Mouse (Mus musculus): ENCODE data around the gene Hmbs. TPM values are rescaled to one million over a fixed set of nuclear protein-coding genes. Genes with fewer than 3 reads are reported as not detected.
A peak's percentile ranks its signal among the peaks of the same experiment; 100 is the strongest.
"Not testable (repeated sequence)": the region's sequence is repeated elsewhere in the genome, so short reads cannot be mapped to it uniquely, and the experiment has no call there.

The Hmbs gene
- total RNA-seq, 2 experiments from 2014 or later, result 21.9 to 22.1 TPM

GRCm38 (mm10) chr9:44326371-44327063, 17.5 kb downstream of the Hmbs start:
- peak overlapping the region; percentile 92 for H3K27ac ChIP-seq
- peak overlapping the region; percentile 84 for H3K4me3 ChIP-seq
- TF ChIP-seq CTCF (conservative IDR thresholded peaks at IDR 0.05), result no peak
- peak; percentile 81 to 90 for DNase-seq (ENCODE audit: low spot score in 2 of 2)

DNA sequence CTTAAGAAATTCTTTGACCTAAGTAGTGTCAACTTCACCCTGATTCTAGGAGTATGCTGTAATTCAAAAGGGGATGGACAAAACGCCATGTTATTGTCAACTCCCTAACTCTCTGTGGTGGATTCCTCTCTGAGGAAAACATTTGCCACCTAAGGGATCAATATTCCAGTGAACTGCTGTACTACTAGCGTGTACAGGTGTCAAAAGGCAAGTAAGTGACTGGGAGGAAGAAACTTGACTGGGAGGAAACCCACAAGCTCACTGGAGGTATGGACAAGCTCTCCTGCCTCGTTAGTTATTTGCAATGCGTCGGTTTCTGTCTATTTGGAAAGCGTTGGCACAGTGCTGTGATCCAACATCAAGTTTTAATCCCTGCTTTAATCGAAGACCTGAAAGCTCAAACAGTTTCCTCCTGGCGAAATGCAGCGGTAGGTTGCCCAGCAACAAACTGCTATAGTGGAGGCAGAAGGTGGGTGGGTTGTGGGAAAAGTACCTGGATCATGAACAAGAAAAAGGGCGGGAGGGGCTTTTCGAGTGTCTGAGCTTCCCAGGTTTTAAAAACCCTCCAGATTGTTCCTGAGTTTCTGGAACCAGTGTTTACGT, 18.2 kb downstream of the Hmbs start, which contains the start of gene Dpagt1:
Gene Dpagt1 (plus strand): TSS at position 252 of the 603 bp plus-strand sequence.
- peak in 1 of 2 experiments; percentile 73 for DNase-seq (ENCODE audit: low spot score in 2 of 2)
- TF ChIP-seq CTCF (conservative IDR thresholded peaks at IDR 0.05), result no peak
- Histone ChIP-seq H3K27ac (peak within 1 kb of the TSS; percentile 92), H3K4me3 (peak within 1 kb of the TSS; percentile 84)

DNA sequence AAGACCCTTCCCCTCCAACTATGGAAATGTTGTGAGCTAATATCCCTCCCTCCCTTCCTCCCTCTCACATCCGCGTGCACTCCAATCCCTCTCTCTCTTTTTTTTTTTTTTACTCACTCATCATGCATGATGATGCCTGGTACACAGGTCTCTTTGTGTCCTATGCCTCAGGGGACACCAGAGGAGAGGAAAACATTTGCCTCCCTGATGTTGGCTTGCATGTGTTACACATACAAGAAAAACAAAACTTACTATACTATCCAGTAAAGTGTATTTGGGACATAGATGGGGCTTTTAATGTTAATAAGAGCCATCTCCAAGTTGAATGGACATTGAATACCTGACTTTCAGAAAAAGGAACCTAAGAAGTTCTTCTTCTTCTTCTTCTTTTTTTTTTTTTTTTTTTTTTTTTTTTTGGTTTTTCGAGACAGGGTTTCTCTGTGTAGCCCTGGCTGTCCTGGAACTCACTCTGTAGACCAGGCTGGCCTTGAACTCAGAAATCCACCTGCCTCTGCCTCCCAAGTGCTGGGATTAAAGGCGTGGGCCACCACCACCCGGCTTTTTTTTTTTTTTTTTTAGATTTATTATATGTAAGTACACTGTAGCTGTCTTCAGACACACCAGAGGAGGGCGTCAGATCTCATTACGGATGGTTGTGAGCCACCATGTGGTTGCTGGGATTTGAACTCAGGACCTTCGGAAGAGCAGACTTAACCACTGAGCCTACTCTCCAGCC, 18.8 kb downstream of the Hmbs start:
- DNase-seq (ENCODE audit: low spot score in 2 of 2), result not testable (repeated sequence)
- peak; percentile 21; the same call in 1 of the 2 replicates for TF ChIP-seq CTCF (conservative IDR thresholded peaks at IDR 0.05)
- H3K27ac ChIP-seq, result peak overlapping the region; percentile 92
- H3K4me3 ChIP-seq, result peak overlapping the region; percentile 84; the same call in 1 of the 2 replicates

DNA sequence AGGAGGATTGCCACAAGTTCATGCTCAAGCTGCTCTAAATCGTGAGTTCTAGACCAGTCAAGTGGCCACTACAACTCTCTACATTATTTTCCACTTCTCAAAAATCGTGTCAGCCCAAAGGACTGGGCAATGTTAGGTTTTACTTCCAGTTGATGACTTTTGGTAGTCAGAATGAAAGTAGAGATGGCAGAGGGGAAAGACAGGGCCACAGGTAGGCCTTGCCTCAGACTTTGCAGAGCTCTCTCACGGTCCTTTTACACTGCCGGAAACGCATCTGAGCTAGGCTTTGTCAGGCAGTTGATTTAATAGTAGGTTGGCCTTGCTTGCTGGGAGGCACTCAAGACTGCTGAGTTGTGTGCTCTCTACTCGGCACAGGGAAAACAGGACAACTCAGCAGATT, 19.9 kb downstream of the Hmbs start:
- H3K27ac ChIP-seq, result peak overlapping the region; percentile 40; the same call in 1 of the 2 replicates
- DNase-seq (ENCODE audit: low spot score in 2 of 2), result no peak
- H3K4me3 ChIP-seq, result no peak overlapping the region
- no peak for TF ChIP-seq CTCF (conservative IDR thresholded peaks at IDR 0.05)

GRCm38 (mm10) chr9:44323656-44324055, 20.4 kb downstream of the Hmbs start:
- H3K27ac ChIP-seq; DNase-seq (ENCODE audit: low spot score in 2 of 2); H3K4me3 ChIP-seq: not testable (repeated sequence)
- peak; percentile 43; the same call in 1 of the 2 replicates for TF ChIP-seq CTCF (conservative IDR thresholded peaks at IDR 0.05)

DNA sequence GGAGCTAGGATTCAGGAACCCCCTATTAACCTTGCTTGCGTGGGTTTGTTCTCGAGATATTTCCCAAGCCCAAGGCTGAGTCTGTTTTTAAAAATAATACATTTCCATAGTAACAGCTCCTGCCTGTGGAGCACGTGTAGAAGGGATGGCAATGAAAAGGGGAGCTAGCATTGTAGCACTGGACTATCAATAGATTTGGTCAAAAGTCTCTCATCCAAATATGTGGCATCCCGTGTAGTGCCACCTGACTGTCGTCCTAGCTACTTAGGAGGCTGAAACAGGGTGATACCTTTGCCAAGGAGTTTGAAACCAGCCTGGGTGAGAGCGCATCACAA, 23.3 kb downstream of the Hmbs start:
- peak overlapping the region; percentile 95 for H3K27ac ChIP-seq
- DNase-seq (ENCODE audit: low spot score in 2 of 2), result peak; percentile 48 to 58
- no peak for TF ChIP-seq CTCF (conservative IDR thresholded peaks at IDR 0.05)
- H3K4me3 ChIP-seq, result peak overlapping the region; percentile 98

DNA sequence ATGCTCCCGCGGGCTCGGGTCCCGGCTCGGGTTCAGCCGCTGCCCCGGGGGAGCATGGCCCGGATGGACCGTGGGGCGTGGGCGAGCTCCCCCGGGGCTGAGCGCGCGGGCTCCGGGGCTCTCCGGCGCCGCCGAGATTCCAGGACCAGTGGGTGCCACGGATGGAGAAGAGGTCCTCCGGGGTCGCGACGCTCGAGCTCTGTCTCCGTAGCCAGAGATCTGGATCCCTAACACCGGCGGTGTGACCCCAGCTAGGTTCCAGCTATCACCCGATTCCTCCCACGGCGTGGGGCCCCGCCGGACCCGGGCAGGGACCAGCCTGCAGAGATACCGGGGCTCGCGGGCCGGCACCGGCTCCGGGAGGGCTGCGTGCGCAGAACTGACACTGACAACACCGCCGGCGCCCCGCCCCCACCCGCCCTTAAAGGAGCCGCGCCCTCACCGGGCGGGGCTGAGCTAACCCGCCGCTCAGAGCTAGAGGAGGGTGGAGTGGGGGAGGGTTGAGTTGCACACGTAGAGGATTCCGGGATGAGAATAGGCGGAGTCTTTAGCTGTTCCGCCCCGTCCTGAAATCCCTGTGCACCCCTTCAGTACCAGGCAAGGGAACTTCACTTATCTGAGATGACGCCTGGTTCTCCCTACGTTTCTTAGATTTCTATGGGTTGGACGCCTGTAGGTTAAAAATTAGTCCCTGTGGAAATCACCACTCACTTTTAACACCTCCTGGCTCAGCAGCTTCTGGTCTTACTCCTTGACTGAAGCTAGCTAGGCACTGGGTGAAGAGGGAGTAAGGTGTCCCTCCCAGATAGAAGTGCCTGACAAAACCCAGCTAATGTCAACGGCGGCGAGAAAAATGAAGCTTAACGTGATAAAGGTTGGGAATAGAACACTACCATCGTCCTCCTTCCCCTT, 23.9 kb downstream of the Hmbs start, which contains the start of gene C2cd2l:
Gene C2cd2l (minus strand): TSS at position 399 of the 912 bp plus-strand sequence.
- Histone ChIP-seq H3K27ac (peak within 1 kb of the TSS; percentile 95), H3K4me3 (peak within 1 kb of the TSS; percentile 98)
- DNase-seq (ENCODE audit: low spot score in 2 of 2), result peak; percentile 93 to 96
- no peak for TF ChIP-seq CTCF (conservative IDR thresholded peaks at IDR 0.05)

GRCm38 (mm10) chr9:44319105-44319886, 24.7 kb downstream of the Hmbs start:
- no peak for TF ChIP-seq CTCF (conservative IDR thresholded peaks at IDR 0.05)
- Histone ChIP-seq H3K27ac (peak overlapping the region; percentile 95), H3K4me3 (peak overlapping the region; percentile 98)
- DNase-seq (ENCODE audit: low spot score in 2 of 2), result no peak

GRCm38 (mm10) chr9:44318826-44319095, 25.3 kb downstream of the Hmbs start:
- H3K27ac ChIP-seq, result peak overlapping the region; percentile 95
- peak overlapping the region; percentile 98 for H3K4me3 ChIP-seq
- no peak for TF ChIP-seq CTCF (conservative IDR thresholded peaks at IDR 0.05)
- no peak for DNase-seq (ENCODE audit: low spot score in 2 of 2)

DNA sequence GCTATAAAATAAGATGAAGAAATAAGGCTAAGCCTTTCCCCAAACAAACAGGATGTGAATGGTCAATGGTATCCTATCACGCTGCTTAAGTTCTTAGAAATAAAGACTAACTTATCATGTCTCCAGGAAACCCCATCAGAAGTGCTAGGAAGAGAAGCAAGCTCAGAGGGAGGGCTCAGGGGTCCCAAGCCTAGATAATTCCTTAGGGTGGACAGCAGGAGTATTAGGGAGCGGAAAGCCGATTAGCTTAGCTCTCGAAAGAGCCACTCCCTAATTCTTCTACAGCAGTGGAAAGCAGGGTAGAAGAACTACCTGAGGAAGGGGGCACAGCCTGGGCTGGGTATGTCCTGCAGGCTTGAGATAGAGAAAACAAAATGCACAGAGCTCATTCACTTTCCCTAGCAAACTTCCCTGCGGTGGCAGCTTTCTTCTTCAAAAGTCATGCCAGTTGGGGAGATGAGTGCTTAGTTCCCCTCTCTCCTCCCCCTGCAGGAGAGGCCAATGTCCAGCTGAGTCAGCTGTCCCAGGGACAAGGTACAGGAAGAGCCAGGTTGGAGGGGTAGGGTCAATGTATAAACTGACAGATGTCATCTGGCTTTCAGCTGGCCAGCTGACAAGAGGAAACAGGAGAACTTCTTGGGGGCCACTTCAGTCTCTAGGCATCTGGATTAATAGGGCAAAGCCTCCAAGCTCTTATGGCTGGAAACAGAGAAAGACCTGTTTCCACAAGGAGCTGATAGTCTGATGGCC, 25.8 kb downstream of the Hmbs start:
- Histone ChIP-seq H3K27ac (peak overlapping the region; percentile 95), H3K4me3 (peak overlapping the region; percentile 98)
- DNase-seq (ENCODE audit: low spot score in 2 of 2), result no peak
- TF ChIP-seq CTCF (conservative IDR thresholded peaks at IDR 0.05), result no peak

DNA sequence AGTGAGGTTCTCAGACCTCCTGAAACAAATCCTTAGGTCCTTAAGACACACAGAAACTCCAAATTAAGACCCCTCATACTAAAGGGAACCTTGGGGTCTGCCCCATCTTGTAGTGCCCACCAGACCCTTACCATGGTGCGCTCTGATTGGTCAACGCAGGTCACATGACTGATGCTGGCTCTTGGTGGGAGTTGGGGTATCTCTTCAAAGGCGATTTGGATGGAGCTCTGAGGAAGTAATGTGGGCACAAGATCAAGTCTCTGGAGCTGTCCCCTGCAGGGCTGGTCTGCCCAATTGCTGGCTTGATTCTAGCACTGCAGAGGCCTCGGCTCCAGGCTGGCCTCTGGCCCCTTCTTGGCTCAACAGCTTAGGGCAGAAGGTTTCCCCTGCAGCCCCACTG, 26.6 kb downstream of the Hmbs start:
- peak overlapping the region; percentile 98 for H3K4me3 ChIP-seq
- TF ChIP-seq CTCF (conservative IDR thresholded peaks at IDR 0.05), result no peak
- peak overlapping the region; percentile 43; the same call in 1 of the 2 replicates for H3K27ac ChIP-seq

More for the DNA sequence above, 26.6 kb downstream of the Hmbs start:
- no peak for DNase-seq (ENCODE audit: low spot score in 2 of 2)

Measured in layer of hippocampus, adult 2 months (tissue).